Mouse (Mus musculus): ENCODE results near the gene Clmp.

DNA sequence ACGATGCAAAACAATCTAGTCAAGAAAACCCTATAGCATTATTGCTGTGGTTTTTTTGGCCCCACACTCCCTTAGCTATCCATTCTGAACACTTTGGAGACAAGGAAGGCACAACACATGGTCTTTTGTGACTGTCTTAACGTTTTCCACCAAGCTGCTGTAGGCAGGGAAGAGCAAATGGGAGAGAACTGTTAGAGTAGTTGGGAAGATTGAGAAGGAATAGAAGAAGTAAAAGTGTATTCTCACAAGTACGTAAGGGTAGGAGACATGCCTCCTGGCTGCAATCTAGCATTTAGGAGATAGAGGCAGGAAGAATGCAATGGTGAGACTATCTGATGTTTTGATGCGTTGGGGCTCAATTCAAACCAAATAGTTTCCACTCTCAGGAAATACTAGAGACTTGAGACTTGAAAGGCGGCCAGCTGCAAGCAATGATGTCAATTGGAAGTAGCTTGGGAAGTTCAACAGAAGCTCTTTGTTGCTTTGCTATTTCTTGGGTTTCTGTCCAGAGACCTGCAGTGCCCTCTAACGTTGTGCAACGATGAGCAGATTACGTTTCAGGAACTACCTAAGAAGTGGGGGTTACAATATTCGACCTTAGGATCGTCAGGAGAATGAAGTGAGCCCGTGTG is 121.6 kb downstream of the Clmp start:
- no peak for TF ChIP-seq CTCF (IDR thresholded peaks at IDR 0.05; ENCODE audit: insufficient read depth, low read length)
- TF ChIP-seq POLR2A (IDR thresholded peaks at IDR 0.05; ENCODE audit: borderline replicate concordance, extremely low read depth, low read depth, low read length), result no peak
